Mouse (Mus musculus) R1 (cell line): ENCODE data around the gene Ccdc124.
"Not testable (repeated sequence)": the region's sequence is repeated elsewhere in the genome, so short reads cannot be mapped to it uniquely, and the experiment has no call there.

ENCODE experiments used
- DNase-seq: peaks from one replicate; pipeline ENCODE4 v3.0.0-alpha.2; 2018; ENCODE audit warnings: low read depth, low spot score

The Ccdc124 gene

GRCm38 (mm10) chr8:70895571-70896259 is 22.0 kb upstream of the Ccdc124 start:
- DNase-seq = not testable (repeated sequence)

- no peak for DNase-seq
These were observed 21.2 kb upstream of the Ccdc124 start for GRCm38 (mm10) chr8:70894771-70895545.

GRCm38 (mm10) chr8:70894385-70894720 is 20.6 kb upstream of the Ccdc124 start:
- DNase-seq = no peak

GRCm38 (mm10) chr8:70893656-70894384 is 20.1 kb upstream of the Ccdc124 start:
- DNase-seq = peak; percentile 94

GRCm38 (mm10) chr8:70892896-70893655 is 19.3 kb upstream of the Ccdc124 start:
- DNase-seq = no peak

GRCm38 (mm10) chr8:70892022-70892895 is 18.5 kb upstream of the Ccdc124 start, which contains the start of gene Slc5a5:
Slc5a5 (minus strand) TSS chr8:70892757.
- DNase-seq = no peak

- DNase-seq = peak; percentile 97
These were observed 17.6 kb upstream of the Ccdc124 start for GRCm38 (mm10) chr8:70891356-70891755.

GRCm38 (mm10) chr8:70890656-70891055 is 16.9 kb upstream of the Ccdc124 start:
- no peak for DNase-seq

- peak; percentile 85 for DNase-seq
These were observed 13.9 kb upstream of the Ccdc124 start for GRCm38 (mm10) chr8:70887669-70888068.

- DNase-seq = peak; percentile 73
These were observed 11.9 kb upstream of the Ccdc124 start for GRCm38 (mm10) chr8:70885612-70886011.

GRCm38 (mm10) chr8:70884683-70885082 is 10.9 kb upstream of the Ccdc124 start:
- DNase-seq = no peak

GRCm38 (mm10) chr8:70884186-70884585 is 10.5 kb upstream of the Ccdc124 start:
- no peak for DNase-seq

GRCm38 (mm10) chr8:70880546-70880945 is 6.8 kb upstream of the Ccdc124 start:
- DNase-seq = peak; percentile 67

- DNase-seq = peak; percentile 80
These were observed 6.4 kb upstream of the Ccdc124 start for GRCm38 (mm10) chr8:70880126-70880525.

- peak; percentile 65 for DNase-seq
These were observed 5.8 kb upstream of the Ccdc124 start for GRCm38 (mm10) chr8:70879500-70879899.

GRCm38 (mm10) chr8:70878178-70878577 is 4.4 kb upstream of the Ccdc124 start:
- no peak for DNase-seq

GRCm38 (mm10) chr8:70876382-70876781 is 2.6 kb upstream of the Ccdc124 start:
- peak; percentile 69 for DNase-seq

- DNase-seq = no peak
These were observed 706 bp upstream of the Ccdc124 start for GRCm38 (mm10) chr8:70874441-70874840.

GRCm38 (mm10) chr8:70872643-70873363 is 932 bp downstream of the Ccdc124 start:
- no peak for DNase-seq
